Mouse (Mus musculus) stomach, postnatal 0 days (tissue): ENCODE measurements around the gene Pnck. TPM values are rescaled to one million over a fixed set of nuclear protein-coding genes. Genes with fewer than 3 reads are reported as not detected.

ENCODE experiments used
- ATAC-seq: fragments of 200-750 bp; cut with Nextera tagmentation; 2 replicates; pipeline ENCODE4 v1.8.0; 2017; ENCODE audit not compliant: low FRiP score, low TSS enrichment
- DNase-seq: peaks from one replicate; pipeline ENCODE4 v3.0.0-alpha.2; 2016; ENCODE audit warnings: low spot score
- H3K27ac ChIP-seq: fragments of 300-500 bp; sonication (generic); replicated peaks from 2 replicates; pipeline ENCODE4 v1.5.1; 2014; ENCODE audit warnings: mild to moderate bottlenecking, control low read depth
- H3K27me3 ChIP-seq: fragments of 300-500 bp; sonication (generic); 2 replicates; pipeline ENCODE4 v1.6.1; 2014; ENCODE audit warnings: low read length; ENCODE audit not compliant: control insufficient read depth, insufficient read depth
- H3K36me3 ChIP-seq: fragments of 300-500 bp; sonication (generic); 2 replicates; pipeline ENCODE4 v1.6.1; 2014; ENCODE audit warnings: low read length, mixed read lengths; ENCODE audit not compliant: control insufficient read depth, insufficient read depth
- H3K4me1 ChIP-seq: fragments of 300-500 bp; sonication (generic); replicated peaks from 2 replicates; pipeline ENCODE4 v1.6.1; 2014; ENCODE audit warnings: antibody characterized with exemption; ENCODE audit not compliant: control insufficient read depth, insufficient read depth
- H3K4me2 ChIP-seq: fragments of 300-500 bp; sonication (generic); replicated peaks from 2 replicates; pipeline ENCODE4 v1.6.1; 2014; ENCODE audit warnings: low read depth, mild to moderate bottlenecking, control low read depth, moderate library complexity
- H3K4me3 ChIP-seq: fragments of 300-500 bp; sonication (generic); 2 replicates; pipeline ENCODE4 v1.5.1; 2014; ENCODE audit warnings: low read depth, low read length, control low read depth
- H3K9ac ChIP-seq: fragments of 300-500 bp; sonication (generic); 2 replicates; pipeline ENCODE4 v1.6.1; 2014; ENCODE audit warnings: mild to moderate bottlenecking, low read length, control low read depth, mixed read lengths
- H3K9me3 ChIP-seq: fragments of 300-500 bp; sonication (generic); 2 replicates; pipeline ENCODE4 v1.6.1; 2016; ENCODE audit warnings: low read length; ENCODE audit not compliant: control insufficient read depth
- CTCF ChIP-seq: IDR thresholded peaks from 2 replicates; pipeline ENCODE4 v1.5.1; 2016; ENCODE audit warnings: antibody characterized with exemption, low read depth, mild to moderate bottlenecking, moderate library complexity
- EP300 ChIP-seq: optimal IDR thresholded peaks from 2 replicates; pipeline ENCODE3; 2016; ENCODE audit warnings: antibody characterized with exemption
- WGBS: fragments of 180-500 bp; shearing (Covaris S2); extraction: QIAGEN DNeasy Blood & Tissue Kit; methylation state at CpG from one replicate; pipeline ENCODE4 v1.1.7; 2014; 5-methylcytosine and 5-hydroxymethylcytosine counted together
- polyA plus RNA-seq: library from polyadenylated mRNA; unstranded; fragments of >200 nt; fragmentation: Nextera tagmentation; extraction: Ambion mirVana; gene quantifications from 2 replicates; pipeline ENCODE4 v1.2.1, GENCODE M21; 2015

Gene Pnck
- polyA plus RNA-seq, 1 experiment from 2014 or later: 19.3 TPM

DNA sequence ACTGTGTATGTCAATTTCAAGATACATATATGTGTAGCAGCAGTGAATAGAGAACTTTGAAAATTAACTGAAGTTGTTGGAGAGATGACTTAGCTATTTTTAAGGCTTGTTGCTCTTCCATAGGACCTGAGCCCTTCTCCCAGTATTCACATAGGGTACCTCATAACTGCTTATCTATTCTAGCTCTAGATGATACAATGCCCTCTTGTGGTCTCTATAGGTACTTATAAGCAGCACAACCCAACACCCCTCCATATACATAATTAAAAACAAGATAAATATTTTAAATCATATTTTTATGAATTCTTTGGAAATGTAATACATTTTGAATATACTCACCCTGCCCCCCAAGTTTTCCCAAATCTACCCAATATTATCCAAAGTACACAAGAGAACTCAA lies 3.2 kb upstream of the Pnck start:
- DNase-seq (no peak), ATAC-seq (no peak)
- Histone ChIP-seq H3K27me3 (no peaks in the 10 kb centered on the region), H3K4me2 (no peak overlapping the region), H3K4me1 (no peaks in the 10 kb centered on the region), H3K9me3 (no peaks in the 10 kb centered on the region), H3K4me3 (no peak overlapping the region), H3K36me3 (no peaks in the 10 kb centered on the region), H3K27ac (no peak overlapping the region), H3K9ac (no peak overlapping the region)
- TF ChIP-seq EP300 (no peak), CTCF (peak; percentile 56)

DNA sequence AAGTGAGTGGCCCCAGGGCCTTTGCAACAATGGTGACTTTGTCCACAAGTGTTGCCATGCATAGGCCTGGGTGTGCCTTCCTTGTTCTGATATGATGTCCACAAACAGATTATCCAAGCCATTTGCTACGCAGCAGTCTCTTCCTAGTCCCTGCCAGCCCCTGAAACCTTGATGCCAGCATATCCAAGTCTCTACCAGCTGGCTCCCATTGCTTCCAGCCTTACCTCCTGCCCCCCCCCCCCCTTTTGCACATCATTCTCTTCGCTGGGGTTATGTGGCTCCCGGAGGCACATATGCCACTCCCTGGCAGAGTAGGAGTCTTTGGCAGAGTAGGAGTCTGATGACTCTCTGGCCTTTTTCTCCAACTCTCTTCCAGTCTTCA lies 358 bp upstream of the Pnck start:
- H3K9ac ChIP-seq: peak overlapping the region; percentile 63; the same call in 1 of the 2 replicates
- 0 out of 2 replicates have a peak overlapping the region, but pooled peaks have one; percentile 24 for H3K27ac ChIP-seq
- DNase-seq (no peak), ATAC-seq (peak; percentile 11; the same call in 1 of the 2 replicates)
- peak overlapping the region; percentile 63 for H3K4me2 ChIP-seq
- no peaks in the 10 kb centered on the region for H3K27me3 ChIP-seq
- 54% methylated on average over 3 of the region's 3 CpGs for WGBS
- no peaks in the 10 kb centered on the region for H3K9me3 ChIP-seq
- TF ChIP-seq CTCF (no peak), EP300 (no peak)
- peak overlapping the region; percentile 40 for H3K4me3 ChIP-seq
- H3K4me1 ChIP-seq: no peaks in the 10 kb centered on the region
- no peaks in the 10 kb centered on the region for H3K36me3 ChIP-seq

DNA sequence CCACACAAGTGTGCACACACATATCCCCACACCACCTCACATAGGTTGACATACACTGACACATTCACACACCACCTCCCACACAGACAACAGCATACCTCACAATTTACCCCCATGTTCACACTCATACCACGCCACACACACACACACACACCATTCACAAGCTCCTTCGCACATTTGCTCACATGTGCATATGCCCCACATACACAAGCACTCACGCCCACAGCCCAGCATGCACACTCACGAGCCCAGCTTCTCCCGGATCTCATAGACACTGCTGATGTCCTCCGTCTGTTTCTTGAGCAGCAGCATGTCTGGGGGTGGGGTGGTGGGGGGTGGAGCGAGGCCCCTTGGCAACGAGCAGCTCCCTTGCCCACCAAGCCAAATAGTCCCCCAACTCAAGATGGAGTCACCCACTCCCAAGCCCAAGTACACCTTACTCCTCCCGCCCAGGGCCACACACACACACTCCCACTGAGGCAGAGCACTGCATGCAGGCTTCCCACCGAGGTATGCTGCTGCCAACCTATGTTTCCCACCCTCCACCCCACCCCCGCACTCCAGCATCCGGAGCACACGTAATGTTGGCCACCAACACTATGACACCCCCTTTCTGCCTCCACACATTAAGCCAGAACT lies 862 bp downstream of the Pnck start:
- TF ChIP-seq CTCF: no peak
- no peak for TF ChIP-seq EP300
- peak; percentile 27; the same call in 1 of the 2 replicates for ATAC-seq
- no peaks in the 10 kb centered on the region for H3K4me1 ChIP-seq
- no peak overlapping the region for H3K27ac ChIP-seq
- no peaks in the 10 kb centered on the region for H3K9me3 ChIP-seq
- DNase-seq: no peak
- H3K4me3 ChIP-seq: peak overlapping the region; percentile 40
- no peaks in the 10 kb centered on the region for H3K36me3 ChIP-seq
- H3K4me2 ChIP-seq: peak overlapping the region; percentile 63; the same call in 1 of the 2 replicates
- H3K27me3 ChIP-seq: no peaks in the 10 kb centered on the region
- no peak overlapping the region; the same call in 1 of the 2 replicates for H3K9ac ChIP-seq
- 59% methylated on average over 13 of the region's 13 CpGs for WGBS

DNA sequence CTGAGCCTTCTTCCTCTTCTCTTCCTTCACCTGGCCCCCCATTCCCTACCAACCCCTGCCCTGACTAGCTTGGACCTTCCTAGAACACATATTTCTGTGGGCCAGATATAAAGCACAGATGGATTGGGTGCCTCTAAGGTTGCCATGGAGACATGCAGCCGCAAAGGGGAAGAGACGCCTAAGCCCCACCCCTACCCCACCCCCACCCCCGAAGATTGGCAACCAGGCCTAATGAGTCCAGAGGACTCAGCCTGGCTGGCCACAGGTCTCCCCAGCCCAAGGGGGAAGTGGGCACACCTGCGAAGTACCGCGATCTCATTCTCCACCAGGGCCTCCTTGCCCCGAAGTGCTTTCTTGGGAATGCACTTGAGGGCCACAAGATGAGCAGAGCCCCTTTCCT lies 1.5 kb downstream of the Pnck start:
- WGBS: 56% methylated on average over 5 of the region's 7 CpGs
- no peak for ATAC-seq

DNA sequence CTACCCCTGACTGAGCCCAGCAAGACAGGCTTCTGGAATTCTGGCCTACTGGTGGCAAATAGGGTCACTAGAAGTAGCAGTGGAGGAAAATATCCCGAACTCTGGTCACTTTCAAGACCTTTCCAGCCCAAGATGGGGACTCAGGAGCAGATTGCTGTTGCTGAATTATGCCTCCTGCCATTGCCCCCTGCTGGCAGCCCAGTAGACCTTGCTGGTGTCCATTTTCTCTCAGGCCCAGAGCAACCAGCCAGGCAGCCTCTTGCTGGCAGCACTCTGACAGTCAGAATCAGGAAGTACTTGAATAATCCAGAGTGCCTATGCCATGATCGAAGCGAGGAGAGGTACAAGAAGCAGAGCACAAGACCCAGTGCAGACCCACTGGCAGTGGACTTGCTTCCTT lies 4.4 kb downstream of the Pnck start:
- peak; percentile 59 for DNase-seq
- H3K4me1 ChIP-seq: no peaks in the 10 kb centered on the region
- H3K9ac ChIP-seq: no peak overlapping the region
- H3K27me3 ChIP-seq: no peaks in the 10 kb centered on the region
- 0 out of 2 replicates have a peak, but pooled peaks have one; percentile 31 for ATAC-seq
- 56% methylated on average over 3 of the region's 3 CpGs for WGBS
- TF ChIP-seq CTCF: peak; percentile 75
- TF ChIP-seq EP300: no peak
- no peak overlapping the region for H3K27ac ChIP-seq
- no peak overlapping the region for H3K4me2 ChIP-seq
- H3K9me3 ChIP-seq: no peaks in the 10 kb centered on the region
- H3K4me3 ChIP-seq: no peak overlapping the region
- no peaks in the 10 kb centered on the region for H3K36me3 ChIP-seq

More for the DNA sequence above, 1.5 kb downstream of the Pnck start:
- Histone ChIP-seq H3K4me3 (no peak overlapping the region), H3K4me2 (no peak overlapping the region), H3K9me3 (no peaks in the 10 kb centered on the region), H3K4me1 (no peaks in the 10 kb centered on the region), H3K9ac (no peak overlapping the region), H3K27ac (no peak overlapping the region), H3K27me3 (no peaks in the 10 kb centered on the region), H3K36me3 (no peaks in the 10 kb centered on the region)
- TF ChIP-seq EP300: no peak
- no peak for TF ChIP-seq CTCF
- peak; percentile 11 for DNase-seq

DNA sequence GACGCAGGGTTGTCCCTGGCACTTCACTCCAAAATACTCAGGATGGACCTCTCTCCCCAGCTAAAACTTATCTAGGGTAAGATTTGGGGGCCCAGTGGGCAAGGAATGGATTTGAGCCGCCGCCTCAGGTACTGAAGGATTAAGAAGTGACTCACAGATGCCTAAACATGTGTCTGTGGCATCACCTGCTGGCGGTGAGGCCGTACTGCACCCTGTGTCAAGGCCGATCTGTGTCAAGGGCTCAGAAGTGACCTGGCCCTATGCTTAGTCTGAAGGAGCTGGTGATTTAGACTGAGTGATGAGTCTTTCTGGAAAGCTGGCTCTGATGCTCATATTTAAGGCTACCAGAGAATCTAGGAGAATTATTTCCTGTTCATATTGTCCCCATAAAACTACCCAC lies 5.7 kb downstream of the Pnck start:
- TF ChIP-seq CTCF: peak; percentile 93
- no peak for TF ChIP-seq EP300
- DNase-seq: peak; percentile 78
- WGBS: 22% methylated on average over 6 of the region's 6 CpGs
- Histone ChIP-seq H3K9ac (no peak overlapping the region), H3K27ac (no peak overlapping the region), H3K4me1 (no peaks in the 10 kb centered on the region), H3K9me3 (no peaks in the 10 kb centered on the region), H3K36me3 (no peaks in the 10 kb centered on the region), H3K27me3 (no peaks in the 10 kb centered on the region), H3K4me3 (no peak overlapping the region), H3K4me2 (no peak overlapping the region)
- ATAC-seq: peak; percentile 75
